Mouse (Mus musculus) heart, adult 9 months (tissue): ENCODE data around the gene Tex101.
"Not testable (repeated sequence)": the region's sequence is repeated elsewhere in the genome, so short reads cannot be mapped to it uniquely, and the experiment has no call there.

ENCODE experiments used
- DNase-seq, 2 experiments: peaks; one replicate each; pipeline ENCODE4 v3.0.0; 2022; ENCODE audit warnings: low spot score in 2 of 2

The Tex101 gene

GRCm38 (mm10) chr7:24636264-24636663 is 40.2 kb downstream of the Tex101 start, which contains the start of gene Lypd3:
Lypd3 (plus strand) TSS chr7:24636550.
- DNase-seq: no peak

- DNase-seq: no peak
Observed at GRCm38 (mm10) chr7:24630116-24630880, 46.2 kb downstream of the Tex101 start.

GRCm38 (mm10) chr7:24629672-24630071 is 46.8 kb downstream of the Tex101 start:
- no peak for DNase-seq

GRCm38 (mm10) chr7:24628685-24629610 is 47.5 kb downstream of the Tex101 start:
- peak; percentile 79 to 80 for DNase-seq

GRCm38 (mm10) chr7:24622967-24623366 is 53.5 kb downstream of the Tex101 start:
- DNase-seq: no peak

- DNase-seq: no peak
Observed at GRCm38 (mm10) chr7:24621193-24621592, 55.3 kb downstream of the Tex101 start.

- no peak for DNase-seq
Observed at GRCm38 (mm10) chr7:24619671-24620397, 56.6 kb downstream of the Tex101 start.

GRCm38 (mm10) chr7:24618374-24618773 is 58.1 kb downstream of the Tex101 start:
- not testable (repeated sequence) for DNase-seq
